Mouse (Mus musculus): ENCODE measurements at regions not wholly inside any gene's neighbourhood (a gene's known extent, or its start where the extent isn't known, plus 50 kb on each side); places are given as distances from the start of the nearest gene placed in this dataset.

- DNase-seq (ENCODE audit: low spot score in 2 of 2), result no peak
These were observed 140.9 kb downstream of the Ets2 start for GRCm38 (mm10) chr16:95842766-95843165.

- DNase-seq (ENCODE audit: low spot score in 2 of 2), result no peak
These were observed 137.8 kb downstream of the Ets2 start for GRCm38 (mm10) chr16:95839512-95840253.

- DNase-seq (ENCODE audit: low spot score in 2 of 2), result no peak
These were observed 137.1 kb downstream of the Ets2 start for GRCm38 (mm10) chr16:95838886-95839430.

GRCm38 (mm10) chr16:95838478-95838846 is 136.6 kb downstream of the Ets2 start:
- DNase-seq (ENCODE audit: low spot score in 2 of 2), result no peak

GRCm38 (mm10) chr16:95837723-95838477 is 136.0 kb downstream of the Ets2 start:
- no peak for DNase-seq (ENCODE audit: low spot score in 2 of 2)

- no peak for DNase-seq (ENCODE audit: low spot score in 2 of 2)
These were observed 134.1 kb downstream of the Ets2 start for GRCm38 (mm10) chr16:95835941-95836340.

- DNase-seq (ENCODE audit: low spot score in 2 of 2), result no peak
These were observed 132.8 kb downstream of the Ets2 start for GRCm38 (mm10) chr16:95834556-95835288.

GRCm38 (mm10) chr16:95833455-95833854 is 131.6 kb downstream of the Ets2 start:
- DNase-seq (ENCODE audit: low spot score in 2 of 2), result no peak

- no peak for DNase-seq (ENCODE audit: low spot score in 2 of 2)
These were observed 130.5 kb downstream of the Ets2 start for GRCm38 (mm10) chr16:95832346-95832739.

- DNase-seq (ENCODE audit: low spot score in 2 of 2), result no peak
These were observed 129.9 kb downstream of the Ets2 start for GRCm38 (mm10) chr16:95831566-95832345.

GRCm38 (mm10) chr16:95827402-95827737 is 125.5 kb downstream of the Ets2 start:
- no peak for DNase-seq (ENCODE audit: low spot score in 2 of 2)

GRCm38 (mm10) chr16:95826681-95827401 is 125.0 kb downstream of the Ets2 start:
- DNase-seq (ENCODE audit: low spot score in 2 of 2), result no peak

- DNase-seq (ENCODE audit: low spot score in 2 of 2), result no peak
These were observed 123.8 kb downstream of the Ets2 start for GRCm38 (mm10) chr16:95825723-95826122.

- DNase-seq (ENCODE audit: low spot score in 2 of 2), result no peak
These were observed 123.1 kb downstream of the Ets2 start for GRCm38 (mm10) chr16:95824720-95825534.

GRCm38 (mm10) chr16:95823803-95824202 is 121.9 kb downstream of the Ets2 start:
- DNase-seq (ENCODE audit: low spot score in 2 of 2), result no peak

- no peak for DNase-seq (ENCODE audit: low spot score in 2 of 2)
These were observed 119.2 kb downstream of the Ets2 start for GRCm38 (mm10) chr16:95821080-95821479.

GRCm38 (mm10) chr16:95820606-95821005 is 118.7 kb downstream of the Ets2 start:
- no peak for DNase-seq (ENCODE audit: low spot score in 2 of 2)

- no peak for DNase-seq (ENCODE audit: low spot score in 2 of 2)
These were observed 118.1 kb downstream of the Ets2 start for GRCm38 (mm10) chr16:95820013-95820412.

GRCm38 (mm10) chr16:95815966-95816365 is 114.1 kb downstream of the Ets2 start:
- no peak for DNase-seq (ENCODE audit: low spot score in 2 of 2)

GRCm38 (mm10) chr16:95815206-95815731 is 113.4 kb downstream of the Ets2 start:
- no peak for DNase-seq (ENCODE audit: low spot score in 2 of 2)

All from frontal cortex, postnatal 14 days (tissue).